In genomic region chr1:72825921-72826320, GRCm38 (mm10) we compare ENCODE assay signal across 8 mouse cellular contexts. TPM values are rescaled to one million over a fixed set of nuclear protein-coding genes. Genes with fewer than 3 reads are reported as not detected.
DNase-seq lines count a peak whose midpoint lies in the region; ATAC-seq and TF ChIP-seq lines count a peak whose summit lies in the region.

No protein-coding gene starts in this region.

- H3K4me2 ChIP-seq in kidney, postnatal 0 days (ENCODE audit: low read length), result peak overlapping the region; percentile 94
- H3K4me2 ChIP-seq in forebrain, embryonic 11.5 days (ENCODE audit: low read depth, low read length, severe bottlenecking), result peak overlapping the region; percentile 93
- H3K4me2 ChIP-seq in limb, embryonic 11.5 days (ENCODE audit: low read depth, severe bottlenecking), result peak overlapping the region; percentile 98
- H3K4me2 ChIP-seq in stomach, embryonic 14.5 days (replicated peaks; ENCODE audit: low read depth, low read length), result peak overlapping the region; percentile 94

- ATAC-seq in kidney, postnatal 0 days (replicated peaks; ENCODE audit: low FRiP score, low read depth), result no peak
- ATAC-seq in forebrain, embryonic 11.5 days (replicated peaks; ENCODE audit: low FRiP score), result no peak
- ATAC-seq in limb, embryonic 11.5 days (ENCODE audit: insufficient number of reproducible peaks, low FRiP score, low TSS enrichment, low read depth), result no peak
- ATAC-seq in stomach, embryonic 14.5 days (ENCODE audit: insufficient number of reproducible peaks, insufficient read depth, low FRiP score, low read depth), result no peak

- TF ChIP-seq CTCF in kidney, postnatal 0 days (IDR thresholded peaks at IDR 0.05; ENCODE audit: low read depth), result no peak

- H3K4me1 ChIP-seq in kidney, postnatal 0 days (replicated peaks; ENCODE audit: insufficient read depth, low read length), result peaks cover 23% of the 10 kb centered on the region
- peaks cover 11% of the 10 kb centered on the region; the same call in 1 of the 2 replicates for H3K4me1 ChIP-seq in forebrain, embryonic 11.5 days (replicated peaks; ENCODE audit: control insufficient read depth, insufficient read depth, low read length)
- H3K4me1 ChIP-seq in limb, embryonic 11.5 days (ENCODE audit: control insufficient read depth, insufficient read depth, low read length), result peaks cover 13% of the 10 kb centered on the region
- H3K4me1 ChIP-seq in stomach, embryonic 14.5 days (ENCODE audit: control insufficient read depth, insufficient read depth, low read length), result peaks cover 22% of the 10 kb centered on the region

- 0 out of 2 replicates have a peak overlapping the region, but pooled peaks have one; percentile 1 for H3K4me3 ChIP-seq in kidney, postnatal 0 days (replicated peaks; ENCODE audit: low read depth, low read length)
- peak overlapping the region; percentile 89 for H3K4me3 ChIP-seq in forebrain, embryonic 11.5 days (ENCODE audit: low read depth, low read length)
- peak overlapping the region; percentile 79 for H3K4me3 ChIP-seq in limb, embryonic 11.5 days (ENCODE audit: low read depth, low read length)
- peak overlapping the region; percentile 79 for H3K4me3 ChIP-seq in stomach, embryonic 14.5 days (ENCODE audit: low read depth, low read length)

- no peaks in the 10 kb centered on the region for H3K36me3 ChIP-seq in kidney, postnatal 0 days (ENCODE audit: insufficient read depth, low read length)
- peaks cover 12% of the 10 kb centered on the region for H3K36me3 ChIP-seq in forebrain, embryonic 11.5 days (ENCODE audit: control insufficient read depth, insufficient read depth, low read length)
- H3K36me3 ChIP-seq in limb, embryonic 11.5 days (ENCODE audit: control insufficient read depth, insufficient read depth, low read length), result no peaks in the 10 kb centered on the region
- peaks cover 6% of the 10 kb centered on the region; the same call in 1 of the 2 replicates for H3K36me3 ChIP-seq in stomach, embryonic 14.5 days (ENCODE audit: control insufficient read depth, insufficient read depth, low read length)

- no peaks in the 10 kb centered on the region for H3K9me3 ChIP-seq in kidney, postnatal 0 days (replicated peaks; ENCODE audit: low read length)
- H3K9me3 ChIP-seq in forebrain, embryonic 11.5 days (ENCODE audit: control insufficient read depth, low read length), result no peaks in the 10 kb centered on the region
- no peaks in the 10 kb centered on the region for H3K9me3 ChIP-seq in limb, embryonic 11.5 days (ENCODE audit: control insufficient read depth, low read length)
- no peaks in the 10 kb centered on the region for H3K9me3 ChIP-seq in stomach, embryonic 14.5 days (ENCODE audit: control insufficient read depth, low read depth, low read length)

- no peaks in the 10 kb centered on the region for H3K27me3 ChIP-seq in kidney, postnatal 0 days (ENCODE audit: insufficient read depth, low read length)
- H3K27me3 ChIP-seq in forebrain, embryonic 11.5 days (ENCODE audit: control insufficient read depth, insufficient read depth, low read length), result no peaks in the 10 kb centered on the region
- no peaks in the 10 kb centered on the region for H3K27me3 ChIP-seq in limb, embryonic 11.5 days (ENCODE audit: control insufficient read depth, insufficient read depth, low read length)
- no peaks in the 10 kb centered on the region for H3K27me3 ChIP-seq in stomach, embryonic 14.5 days (ENCODE audit: control insufficient read depth, insufficient read depth, low read length)

- 38% methylated on average over 4 of the region's 4 CpGs for WGBS in kidney, postnatal 0 days
- under 1% methylated on average over 4 of the region's 4 CpGs for WGBS in forebrain, embryonic 11.5 days
- 5% methylated on average over 4 of the region's 4 CpGs for WGBS in limb, embryonic 11.5 days
- 23% methylated on average over 4 of the region's 4 CpGs for WGBS in stomach, embryonic 14.5 days

- no peak overlapping the region for H3K9ac ChIP-seq in kidney, postnatal 0 days (ENCODE audit: low read depth, low read length)
- peak overlapping the region; percentile 86 for H3K9ac ChIP-seq in forebrain, embryonic 11.5 days (ENCODE audit: low read length)
- peak overlapping the region; percentile 83 for H3K9ac ChIP-seq in limb, embryonic 11.5 days (ENCODE audit: low read length)
- peak overlapping the region; percentile 68 for H3K9ac ChIP-seq in stomach, embryonic 14.5 days (replicated peaks; ENCODE audit: low read depth, low read length)

- DNase-seq in kidney, postnatal 0 days (ENCODE audit: low spot score), result no peak
- DNase-seq in kidney, postnatal 36 days, result no peak
- no peak for DNase-seq in forebrain, embryonic 11.5 days (ENCODE audit: low spot score)
- peak; percentile 46 for DNase-seq in limb, embryonic 11.5 days (ENCODE audit: low spot score)
- no peak for DNase-seq in left cerebral cortex, postnatal 14 days (ENCODE audit: low spot score in 2 of 2)
- DNase-seq in thymus, postnatal 0 days (ENCODE audit: low spot score), result no peak
- no peak for DNase-seq in left cerebral cortex, postnatal 36 days (ENCODE audit: low spot score in 2 of 2)

- intact Hi-C loops in left cerebral cortex, postnatal 14 days (cut with DNase I), result loop anchor here (10.0 kb wide), 1 partner anchor 111 kb away; the partner anchor contains the start of gene Rpl37a
- intact Hi-C loops in left cerebral cortex, postnatal 36 days (cut with DNase I), result loop anchor here (5.0 to 10.0 kb wide), 2 partner anchors 74 to 91 kb away; no protein-coding TSS in a partner anchor

- no peak overlapping the region for H3K27ac ChIP-seq in kidney, postnatal 0 days
- peak overlapping the region; percentile 95 for H3K27ac ChIP-seq in forebrain, embryonic 11.5 days (ENCODE audit: low read depth, low read length)
- H3K27ac ChIP-seq in limb, embryonic 11.5 days (replicated peaks; ENCODE audit: low read depth, low read length), result peak overlapping the region; percentile 75
- H3K27ac ChIP-seq in stomach, embryonic 14.5 days (ENCODE audit: low read length), result peak overlapping the region; percentile 88; the same call in 1 of the 2 replicates

RNA-seq across cellular contexts. Expression of gene Igfbp2, which starts 1.6 kb away (rescaled TPM):
- 116 and 123 TPM in 2 replicates for polyA plus RNA-seq in kidney, postnatal 0 days (2015; fragmentation: Nextera tagmentation; extraction: Ambion mirVana)
- 708 and 809 TPM in 2 replicates for polyA plus RNA-seq in forebrain, embryonic 11.5 days (2014; fragmentation: Nextera tagmentation; extraction: Ambion mirVana)
- polyA plus RNA-seq in limb, embryonic 11.5 days (2014; fragmentation: Nextera tagmentation; extraction: Ambion mirVana), result 262 and 290 TPM in 2 replicates
- 631 and 633 TPM in 2 replicates for polyA plus RNA-seq in stomach, embryonic 14.5 days (2014; fragmentation: Nextera tagmentation; extraction: Ambion mirVana)
- total RNA-seq in left cerebral cortex, postnatal 14 days (2021), result 100 to 1,000 TPM; 102 to 116 TPM
- 37.3 and 38.8 TPM in 2 replicates for polyA plus RNA-seq in thymus, postnatal 0 days (2015; fragmentation: Nextera tagmentation; extraction: Ambion mirVana)
- total RNA-seq in left cerebral cortex, postnatal 36 days (2021), result 10 to 100 TPM; 75.9 to 80.0 TPM

RNA-seq across cellular contexts. Expression of gene Igfbp5, which starts 48.8 kb away (rescaled TPM):
- polyA plus RNA-seq in kidney, postnatal 0 days (2015; fragmentation: Nextera tagmentation; extraction: Ambion mirVana), result 87.7 and 95.0 TPM in 2 replicates
- polyA plus RNA-seq in forebrain, embryonic 11.5 days (2014; fragmentation: Nextera tagmentation; extraction: Ambion mirVana), result 35.7 and 37.4 TPM in 2 replicates
- polyA plus RNA-seq in limb, embryonic 11.5 days (2014; fragmentation: Nextera tagmentation; extraction: Ambion mirVana), result 47.0 and 48.4 TPM in 2 replicates
- 126 and 127 TPM in 2 replicates for polyA plus RNA-seq in stomach, embryonic 14.5 days (2014; fragmentation: Nextera tagmentation; extraction: Ambion mirVana)
- 10 to 100 TPM; 65.5 to 79.3 TPM for total RNA-seq in left cerebral cortex, postnatal 14 days (2021)
- 3.0 and 3.5 TPM in 2 replicates for polyA plus RNA-seq in thymus, postnatal 0 days (2015; fragmentation: Nextera tagmentation; extraction: Ambion mirVana)
- total RNA-seq in left cerebral cortex, postnatal 36 days (2021), result 10 to 100 TPM; 52.4 to 61.4 TPM

Comparison
In these comparisons a context has a peak if more than half of its experiments do, and no peak if none do; other contexts are left out.
1. H3K4me3 ChIP-seq: peak in every context shown above with its lines; median percentile 89 in forebrain, embryonic 11.5 days; 79 in limb, embryonic 11.5 days; 79 in stomach, embryonic 14.5 days; 1 in kidney, postnatal 0 days.